Comparison of ENCODE assay signal across 10 mouse cellular contexts in genomic region chr16:5569101-5569500, GRCm38 (mm10).
"Had no signal": no experiment of that assay in that cellular context is flagged by ENCODE, and none has a peak within 500 bp of the region (broad histone marks: within the 10 kb centered on the region; RNA-seq: fewer than 3 reads in every experiment).

No protein-coding gene starts in this region.

- H3K36me3 ChIP-seq: limb, embryonic 13.5 days had no signal

- H3K9ac ChIP-seq: limb, embryonic 13.5 days; liver, embryonic 14.5 days had no signal

- H3K27ac ChIP-seq: kidney, postnatal 0 days; limb, embryonic 13.5 days; liver, embryonic 14.5 days; stomach, postnatal 0 days had no signal

- H3K4me3 ChIP-seq: limb, embryonic 13.5 days had no signal

- H3K27me3 ChIP-seq: limb, embryonic 13.5 days had no signal

- H3K4me2 ChIP-seq: limb, embryonic 13.5 days had no signal

- H3K9me3 ChIP-seq: limb, embryonic 13.5 days had no signal

- DNase-seq: kidney, adult 11 months; kidney, adult 9 months; kidney, postnatal 36 days; left cerebral cortex, postnatal 4 days; lung, adult 18-20 months; thymus, postnatal 4 days had no signal
